Mouse (Mus musculus) megakaryocyte progenitor cell, adult 5-6 weeks (primary cell): ENCODE results near the gene Ppm1e. TPM values are rescaled to one million over a fixed set of nuclear protein-coding genes. Genes with fewer than 3 reads are reported as not detected.
"Not testable (repeated sequence)": the region's sequence is repeated elsewhere in the genome, so short reads cannot be mapped to it uniquely, and the experiment has no call there.

Source experiments
- ATAC-seq: replicated peaks from 2 replicates; pipeline ENCODE4 v1.8.0; 2016; ENCODE audit warnings: mild to moderate bottlenecking, moderate TSS enrichment, inconsistent platforms; ENCODE audit not compliant: poor library complexity
- total RNA-seq, 2 experiments: library from RNA; stranded (forward) in 1 of 2; stranded (reverse) in 1 of 2; fragments of 157-497, 149-512 nt in 1 of 2; fragments of 200-1000 nt in 1 of 2; gene quantifications; 2 replicates each; pipeline versions ENCODE4 v1.2.3 to v1.2.4; 2015 to 2017

Gene Ppm1e
- total RNA-seq, 2 experiments from 2014 or later: 0.87 to 0.91 TPM

DNA sequence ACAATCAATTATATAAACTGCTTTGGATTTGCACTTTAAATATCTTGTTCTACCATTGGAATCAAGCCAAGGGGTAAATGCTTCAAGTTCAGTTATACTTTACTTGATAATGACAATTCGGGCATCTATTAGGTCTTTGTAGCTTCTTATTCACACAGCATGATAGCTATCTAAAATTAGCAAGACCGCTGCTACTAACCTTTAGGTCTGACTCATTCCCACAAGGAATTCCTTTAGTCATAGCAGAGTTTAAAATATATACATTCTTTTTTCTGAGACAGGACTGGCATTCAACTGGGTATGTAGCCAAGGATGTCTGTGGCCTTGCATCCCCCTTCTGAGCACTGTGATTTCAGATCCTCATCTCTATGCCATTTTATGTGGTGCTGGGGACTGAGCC, 48.5 kb downstream of the Ppm1e start:
- no peak for ATAC-seq

GRCm38 (mm10) chr11:87309329-87310074, 49.3 kb downstream of the Ppm1e start:
- peak; percentile 96 for ATAC-seq

DNA sequence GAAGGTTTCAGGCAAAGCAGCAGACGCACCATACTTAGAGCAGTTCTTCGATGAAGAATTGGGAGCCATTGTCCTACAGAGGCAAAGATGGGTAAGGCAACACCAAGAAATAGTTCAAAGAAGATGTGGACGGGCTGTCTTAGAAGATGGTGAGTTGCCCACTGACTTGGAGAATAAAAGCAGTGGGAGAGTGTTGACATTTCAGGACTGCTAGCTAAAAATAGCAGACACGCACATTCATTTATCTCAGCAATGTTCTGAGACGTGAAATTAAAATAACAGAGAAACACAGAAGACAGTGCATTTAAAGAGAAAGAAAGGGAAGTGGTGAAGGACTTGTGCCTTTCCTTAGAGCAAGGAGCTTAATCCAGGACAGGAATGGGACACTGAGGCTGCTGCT, 59.8 kb downstream of the Ppm1e start:
- no peak for ATAC-seq

GRCm38 (mm10) chr11:87296467-87296866, 62.4 kb downstream of the Ppm1e start:
- ATAC-seq: no peak

GRCm38 (mm10) chr11:87295636-87296035, 63.2 kb downstream of the Ppm1e start:
- ATAC-seq: no peak

- no peak for ATAC-seq
These were observed 69.5 kb downstream of the Ppm1e start for GRCm38 (mm10) chr11:87289313-87289712.

DNA sequence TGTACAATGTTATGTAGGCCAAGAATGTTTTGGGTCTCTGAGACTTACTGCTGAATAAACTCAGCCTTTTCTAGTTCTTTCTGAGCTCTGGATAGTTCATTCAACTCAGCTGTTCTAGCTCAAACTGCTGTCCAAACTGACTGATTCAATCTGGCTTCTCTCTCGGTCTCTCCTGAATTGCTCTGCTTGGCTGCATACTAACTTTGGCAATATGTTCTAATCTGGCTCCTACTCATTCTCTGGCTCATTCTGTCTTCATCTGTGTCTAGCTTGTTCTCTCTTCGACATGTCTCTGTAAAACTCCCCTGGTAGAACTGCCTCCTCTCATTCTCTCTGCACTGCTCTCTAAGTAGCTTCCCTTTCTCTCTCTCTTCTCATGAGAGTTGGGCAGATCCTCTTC, 72.6 kb downstream of the Ppm1e start:
- ATAC-seq: no peak

GRCm38 (mm10) chr11:87281907-87282475, 76.8 kb downstream of the Ppm1e start:
- peak; percentile 44; the same call in 1 of the 2 replicates for ATAC-seq

DNA sequence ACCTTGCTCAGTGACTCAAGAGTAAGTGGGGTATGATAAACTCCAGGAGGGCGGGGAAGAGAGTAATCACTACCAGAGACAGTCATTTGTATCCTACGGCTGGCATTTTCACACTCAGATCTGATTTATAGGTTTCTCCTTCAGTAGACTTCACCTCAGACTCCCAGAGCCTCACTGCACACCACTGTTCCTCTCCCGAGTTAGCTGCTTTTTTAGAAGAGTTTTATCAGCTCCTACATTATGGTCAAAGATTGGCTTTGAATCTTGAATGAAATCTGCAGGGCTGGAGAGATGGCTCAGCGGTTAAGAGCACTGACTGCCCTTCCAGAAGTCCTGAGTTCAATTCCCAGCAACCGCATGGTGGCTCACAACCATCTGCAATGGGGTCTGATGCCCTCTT, 79.4 kb downstream of the Ppm1e start:
- ATAC-seq: no peak

DNA sequence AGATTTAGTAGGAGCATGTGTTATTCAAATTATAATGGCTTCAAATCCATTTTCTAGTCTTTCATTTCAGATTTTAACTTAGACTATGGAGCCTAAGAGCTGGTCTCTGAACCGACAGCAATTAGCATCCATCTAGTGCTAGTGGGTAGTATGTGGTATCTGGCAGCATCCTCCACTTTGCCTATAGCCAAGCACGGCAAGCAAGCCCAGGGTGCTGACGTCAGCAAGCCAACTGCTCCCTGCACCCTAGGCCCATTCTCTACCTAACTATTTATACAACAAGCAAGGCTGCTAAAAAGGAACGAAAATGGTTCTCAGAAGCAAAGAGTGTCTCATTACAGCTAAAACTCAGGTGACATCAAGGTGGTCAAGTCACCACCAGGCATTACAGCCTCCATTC, 80.0 kb downstream of the Ppm1e start:
- ATAC-seq: no peak

GRCm38 (mm10) chr11:87276240-87276985, 82.4 kb downstream of the Ppm1e start:
- peak; percentile 50 for ATAC-seq

DNA sequence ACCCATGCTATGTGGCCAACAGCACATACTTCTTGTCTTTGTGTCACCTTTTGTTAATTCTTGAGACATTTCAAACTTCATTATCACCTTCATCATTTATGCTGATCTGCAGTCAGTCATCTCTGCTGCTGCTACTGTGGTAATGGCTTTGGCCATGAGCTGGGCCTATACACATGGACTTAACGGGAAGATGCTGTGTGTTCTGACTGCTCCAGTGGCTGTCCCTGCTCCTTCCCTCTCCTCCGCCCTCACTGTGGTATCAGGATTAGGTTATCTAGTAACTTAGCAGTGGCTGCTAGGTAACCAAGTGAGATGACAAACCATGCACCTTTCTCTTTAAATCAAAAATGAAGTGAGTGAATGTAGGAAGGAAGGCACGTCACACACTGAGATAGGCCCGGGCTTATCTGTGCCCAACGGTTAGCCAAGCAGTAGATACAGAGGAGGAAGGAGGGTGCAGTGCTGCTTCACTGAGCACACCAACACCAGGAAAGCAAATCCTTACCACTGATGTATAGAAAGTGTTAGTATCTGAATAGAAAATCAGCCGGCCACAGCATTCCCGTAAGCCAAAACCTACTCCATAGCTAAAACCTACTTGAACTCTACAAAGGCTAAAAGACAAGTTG, 83.3 kb downstream of the Ppm1e start:
- ATAC-seq: peak; percentile 64

DNA sequence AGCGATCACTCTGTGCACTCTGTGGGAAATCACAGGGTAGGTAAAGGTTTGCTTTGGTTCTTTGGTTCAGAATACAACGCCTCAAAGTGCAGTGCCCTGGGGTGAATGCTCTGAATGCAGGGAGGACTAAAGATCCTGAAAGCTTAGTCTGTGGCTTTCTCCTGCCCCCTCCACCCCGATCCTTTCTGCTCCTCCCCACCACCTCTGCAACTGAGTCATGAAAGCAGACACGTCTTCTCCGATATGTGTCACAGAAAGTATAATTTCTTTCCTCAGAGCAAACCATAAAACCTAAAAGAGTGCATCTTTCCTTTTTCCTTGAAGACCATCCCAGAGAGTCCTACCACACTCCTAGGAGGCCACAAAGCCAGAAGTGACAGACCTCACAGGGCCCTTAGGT, 86.1 kb downstream of the Ppm1e start:
- no peak for ATAC-seq

GRCm38 (mm10) chr11:87271479-87271878, 87.3 kb downstream of the Ppm1e start:
- ATAC-seq: no peak

- no peak for ATAC-seq
These were observed 87.9 kb downstream of the Ppm1e start for GRCm38 (mm10) chr11:87270958-87271357.

DNA sequence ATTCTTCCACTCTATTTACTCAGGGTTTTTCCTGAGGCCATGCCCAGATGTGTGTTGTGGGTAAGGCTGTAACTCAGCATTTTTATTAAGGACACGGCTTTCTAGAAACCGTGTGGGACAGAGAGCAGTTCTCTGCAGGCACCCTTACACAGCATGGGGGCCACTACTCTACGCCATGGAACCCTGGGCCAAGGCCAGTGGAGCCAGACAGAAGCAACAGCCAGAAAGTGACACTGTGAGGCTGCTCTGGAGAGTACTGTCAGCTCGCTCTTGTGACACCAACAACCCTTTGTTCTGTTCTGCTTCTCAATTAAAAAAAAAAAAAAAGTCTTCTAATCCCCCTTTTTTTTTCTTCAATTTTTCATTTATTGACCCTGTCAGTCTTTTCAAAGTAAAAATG, 88.4 kb downstream of the Ppm1e start:
- ATAC-seq: no peak

DNA sequence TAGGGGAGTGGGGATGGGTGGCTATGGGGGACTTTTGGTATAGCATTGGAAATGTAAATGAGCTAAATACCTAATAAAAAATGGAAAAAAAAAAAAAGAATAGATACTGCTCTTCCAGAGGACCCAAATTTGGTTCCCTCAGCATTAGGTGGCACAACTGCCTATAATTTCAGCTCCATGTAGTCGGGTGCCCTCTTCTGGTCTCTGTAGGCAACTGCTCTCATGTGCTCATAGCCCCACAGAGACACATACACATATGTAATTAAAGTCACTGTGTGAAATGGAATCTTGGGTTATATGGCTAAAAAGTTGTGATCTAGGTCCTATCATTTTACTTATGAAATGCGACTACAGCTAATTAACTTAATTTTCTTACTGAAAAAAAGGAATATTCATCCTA, 90.0 kb downstream of the Ppm1e start:
- ATAC-seq: peak; percentile 50; the same call in 1 of the 2 replicates

DNA sequence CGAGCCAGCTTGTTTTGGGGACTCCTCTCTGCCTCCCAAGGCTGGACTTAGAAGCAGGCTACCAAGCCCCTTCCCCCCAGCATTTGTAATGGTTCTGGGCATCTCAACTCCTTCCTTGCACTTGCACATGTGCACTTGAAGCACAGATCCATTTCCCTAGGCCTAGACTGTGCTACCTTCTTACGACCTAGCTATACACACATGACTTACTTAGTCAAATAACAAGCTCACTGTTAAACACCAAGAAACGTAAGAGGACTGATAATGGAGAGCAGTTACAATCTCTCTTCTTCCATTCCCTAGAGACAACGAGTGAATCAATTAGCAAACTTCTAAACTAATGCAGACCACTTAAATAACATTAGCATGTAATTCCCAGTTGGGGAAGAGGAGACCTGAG, 92.6 kb downstream of the Ppm1e start:
- ATAC-seq: no peak

DNA sequence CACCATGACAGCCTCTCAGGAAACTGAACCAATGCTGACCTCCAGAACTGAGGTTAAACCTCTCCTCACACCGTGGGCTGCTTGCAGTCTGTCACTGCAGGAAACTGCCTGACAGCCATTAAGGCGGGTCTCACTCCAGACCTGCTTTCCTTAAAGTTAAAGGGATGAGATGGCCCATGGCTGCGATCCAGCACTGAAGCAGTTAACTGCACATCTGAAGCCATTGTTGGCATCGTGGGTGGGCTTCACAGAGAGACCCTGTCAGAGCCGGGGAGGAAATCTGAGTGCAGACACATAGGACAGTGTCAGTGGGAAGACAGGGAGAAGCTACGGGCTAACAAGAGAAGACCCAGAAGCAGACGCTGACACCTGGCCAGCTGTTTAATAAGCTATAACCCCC, 94.9 kb downstream of the Ppm1e start:
- no peak for ATAC-seq

GRCm38 (mm10) chr11:87261705-87262104, 97.1 kb downstream of the Ppm1e start:
- ATAC-seq: not testable (repeated sequence)

GRCm38 (mm10) chr11:87259792-87260191, 99.0 kb downstream of the Ppm1e start:
- peak; percentile 75 for ATAC-seq

DNA sequence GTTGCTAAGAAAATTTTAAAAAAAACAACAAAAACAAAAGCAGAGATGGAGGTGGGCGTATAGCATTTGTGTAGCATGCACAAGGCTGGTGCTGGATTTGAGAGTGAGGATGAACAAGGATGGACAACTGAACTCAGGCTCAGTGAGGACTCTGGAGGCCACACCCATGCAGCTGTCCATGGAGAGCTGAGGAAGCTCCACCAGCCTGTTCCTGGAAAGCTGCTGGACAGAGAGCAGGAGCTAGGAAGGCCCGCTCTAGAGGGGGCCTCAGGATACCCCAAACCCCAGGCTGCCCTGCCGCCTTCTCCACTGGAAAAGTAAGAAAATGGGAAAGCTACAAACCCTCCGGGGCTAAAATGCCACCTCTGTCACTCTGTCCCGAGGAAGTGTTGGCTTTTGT, 101.5 kb downstream of the Ppm1e start:
- no peak for ATAC-seq
